Mouse (Mus musculus): ENCODE results near the gene Pcna.

Pcna gene

GRCm38 (mm10) chr2:132278273-132278853 is 25.2 kb upstream of the Pcna start:
- in situ Hi-C loops (cut with MboI; ENCODE audit: low sequenced_read_pairs): no loop called here

GRCm38 (mm10) chr2:132276249-132276648 is 23.1 kb upstream of the Pcna start:
- in situ Hi-C loops (cut with MboI; ENCODE audit: low sequenced_read_pairs): no loop called here

- in situ Hi-C loops (cut with MboI; ENCODE audit: low sequenced_read_pairs): no loop called here
Measured at GRCm38 (mm10) chr2:132275527-132275926, 22.4 kb upstream of the Pcna start.

GRCm38 (mm10) chr2:132272694-132273389 is 19.7 kb upstream of the Pcna start:
- in situ Hi-C loops (cut with MboI; ENCODE audit: low sequenced_read_pairs): no loop called here

GRCm38 (mm10) chr2:132270331-132270951 is 17.3 kb upstream of the Pcna start:
- in situ Hi-C loops (cut with MboI; ENCODE audit: low sequenced_read_pairs): no loop called here

GRCm38 (mm10) chr2:132269217-132269616 is 16.1 kb upstream of the Pcna start:
- in situ Hi-C loops (cut with MboI; ENCODE audit: low sequenced_read_pairs): no loop called here

GRCm38 (mm10) chr2:132266086-132266485 is 13.0 kb upstream of the Pcna start:
- in situ Hi-C loops (cut with MboI; ENCODE audit: low sequenced_read_pairs): no loop called here

GRCm38 (mm10) chr2:132265196-132265595 is 12.1 kb upstream of the Pcna start:
- in situ Hi-C loops (cut with MboI; ENCODE audit: low sequenced_read_pairs): no loop called here

GRCm38 (mm10) chr2:132264266-132264710 is 11.2 kb upstream of the Pcna start:
- in situ Hi-C loops (cut with MboI; ENCODE audit: low sequenced_read_pairs): no loop called here

- in situ Hi-C loops (cut with MboI; ENCODE audit: low sequenced_read_pairs): no loop called here
Measured at GRCm38 (mm10) chr2:132263421-132264265, 10.5 kb upstream of the Pcna start.

GRCm38 (mm10) chr2:132262879-132263398 is 9.8 kb upstream of the Pcna start, which contains the start of gene Cds2:
Gene Cds2 (plus strand): TSS chr2:132263148.
- in situ Hi-C loops (cut with MboI; ENCODE audit: low sequenced_read_pairs): no loop called here

- in situ Hi-C loops (cut with MboI; ENCODE audit: low sequenced_read_pairs): no loop called here
Measured at GRCm38 (mm10) chr2:132262175-132262574, 9.1 kb upstream of the Pcna start.

GRCm38 (mm10) chr2:132260601-132261000 is 7.5 kb upstream of the Pcna start:
- in situ Hi-C loops (cut with MboI; ENCODE audit: low sequenced_read_pairs): no loop called here

- in situ Hi-C loops (cut with MboI; ENCODE audit: low sequenced_read_pairs): no loop called here
Measured at GRCm38 (mm10) chr2:132257350-132258068, 4.4 kb upstream of the Pcna start.

- in situ Hi-C loops (cut with MboI; ENCODE audit: low sequenced_read_pairs): no loop called here
Measured at GRCm38 (mm10) chr2:132253603-132254002, 489 bp upstream of the Pcna start.

- in situ Hi-C loops (cut with MboI; ENCODE audit: low sequenced_read_pairs): no loop called here
Measured at GRCm38 (mm10) chr2:132251911-132252310, 1.2 kb downstream of the Pcna start.

GRCm38 (mm10) chr2:132247539-132248313 is 5.4 kb downstream of the Pcna start, which contains the start of gene Tmem230:
Gene Tmem230 (minus strand): TSS chr2:132247807.
- in situ Hi-C loops (cut with MboI; ENCODE audit: low sequenced_read_pairs): loop anchor here (10.0 kb wide), 1 partner anchor 263 kb away; no protein-coding TSS in a partner anchor

GRCm38 (mm10) chr2:132243370-132243769 is 9.7 kb downstream of the Pcna start:
- in situ Hi-C loops (cut with MboI; ENCODE audit: low sequenced_read_pairs): loop anchor here (10.0 kb wide), 1 partner anchor 259 kb away; no protein-coding TSS in a partner anchor

GRCm38 (mm10) chr2:132240457-132240856 is 12.7 kb downstream of the Pcna start:
- in situ Hi-C loops (cut with MboI; ENCODE audit: low sequenced_read_pairs): loop anchor here (10.0 kb wide), 1 partner anchor 256 kb away; no protein-coding TSS in a partner anchor

Measured in CH12F3 (cell line).